Mouse (Mus musculus): ENCODE results near the gene St14. TPM values are rescaled to one million over a fixed set of nuclear protein-coding genes. Genes with fewer than 3 reads are reported as not detected.
"Not testable (repeated sequence)": the region's sequence is repeated elsewhere in the genome, so short reads cannot be mapped to it uniquely, and the experiment has no call there.

St14 gene
- total RNA-seq (2021) = 1 to 10 TPM in 1 of 2 experiments, under 1 TPM in 1; 0.62 to 6.8 TPM
- long read RNA-seq, experiment 1, partial matches to known transcripts = 1 of 1 reads
- long read RNA-seq, experiment 1, other reads (novel, unspliced or antisense) = 0 of 1 reads
- long read RNA-seq, experiment 2, transcript St14-201 (19 exons, 3,259 nt) = major isoform, 7 of 11 reads
- long read RNA-seq, experiment 2, partial matches to known transcripts = 1 of 11 reads
- long read RNA-seq, experiment 2, other reads (novel, unspliced or antisense) = 3 of 11 reads

DNA sequence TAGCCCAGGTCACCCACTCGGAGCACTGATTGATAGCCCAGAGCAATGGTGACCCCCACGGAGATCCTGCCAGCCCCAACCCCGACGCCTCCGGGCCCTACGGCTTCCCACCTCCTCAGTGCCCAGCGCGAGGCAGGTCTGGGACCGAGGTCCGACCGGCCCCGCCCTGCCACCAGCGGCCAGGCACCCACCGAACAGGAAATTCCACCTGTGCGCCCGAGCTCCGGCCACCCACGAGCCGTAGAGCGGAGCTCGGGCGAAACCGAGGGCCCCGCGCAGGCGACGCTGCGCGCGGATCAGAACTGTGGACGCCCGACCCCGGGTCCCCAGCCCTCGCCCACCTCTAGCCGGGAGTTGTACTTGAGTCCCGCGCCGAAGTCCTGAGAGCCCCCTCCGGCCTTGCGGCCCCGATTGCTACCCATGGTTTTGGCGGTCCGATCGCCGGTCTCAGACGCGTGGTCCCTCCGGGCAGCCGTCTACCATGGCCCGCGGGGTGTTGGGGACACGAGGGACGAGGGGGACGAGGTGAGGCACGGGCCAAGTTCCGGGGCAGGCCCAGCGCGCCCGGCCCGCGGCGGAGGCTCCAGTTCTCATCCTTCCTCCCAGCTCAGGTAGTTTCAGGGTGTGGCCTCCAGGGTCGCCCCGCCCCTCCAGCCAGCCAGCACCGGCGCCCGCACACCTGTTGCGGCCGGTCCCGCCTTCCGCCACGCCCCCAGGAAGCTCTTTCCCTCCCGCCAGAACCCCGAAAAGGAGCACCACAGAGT lies at the start of gene St14:
Gene St14 (minus strand): TSS at position 649 of the 764 bp plus-strand sequence.
- no peak for DNase-seq (ENCODE audit: low spot score in 2 of 2)

DNA sequence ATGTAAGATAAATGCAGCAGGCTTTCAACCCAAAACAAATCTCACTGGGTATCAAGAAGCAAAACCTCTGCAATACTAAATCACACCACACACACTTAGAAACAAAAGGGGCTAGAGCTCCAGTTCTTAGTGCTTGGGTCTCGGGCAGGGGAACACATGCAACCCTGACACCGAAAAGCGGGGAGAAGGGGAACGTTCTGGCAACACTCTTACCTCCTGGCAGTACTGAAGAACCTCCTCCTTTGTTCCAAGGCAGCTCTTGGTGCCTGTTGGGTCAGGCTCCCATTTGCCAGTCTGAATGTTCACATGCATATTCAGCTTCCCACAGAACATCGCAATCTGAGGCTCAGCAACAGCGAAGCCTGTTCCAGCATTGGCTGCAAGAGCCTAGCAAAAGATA lies 46.0 kb upstream of the St14 start:
- no peak for DNase-seq (ENCODE audit: low spot score in 2 of 2)

GRCm38 (mm10) chr9:31176379-31177130 lies 44.9 kb upstream of the St14 start:
- peak; percentile 76 to 83 for DNase-seq (ENCODE audit: low spot score in 2 of 2)

GRCm38 (mm10) chr9:31175978-31176377 lies 44.3 kb upstream of the St14 start:
- DNase-seq (ENCODE audit: low spot score in 2 of 2) = no peak

DNA sequence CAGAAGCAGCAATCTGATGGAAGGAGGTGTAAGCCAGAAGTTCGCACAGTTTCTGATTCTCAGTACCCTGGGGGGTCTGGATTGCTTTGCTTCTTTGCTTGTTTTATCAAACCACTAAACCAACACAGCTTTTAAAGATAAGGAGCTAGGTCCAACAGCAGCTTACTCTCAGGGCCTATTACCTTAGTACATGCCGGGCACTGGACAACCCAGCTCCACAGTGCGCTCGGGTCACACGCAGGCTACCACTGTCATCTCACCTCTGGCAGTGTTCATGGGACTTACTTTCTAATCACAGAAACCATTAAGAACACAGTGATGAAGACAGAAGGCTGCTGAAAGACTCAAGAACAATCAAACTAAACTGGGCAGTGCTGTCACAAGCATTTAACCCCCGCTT lies 43.7 kb upstream of the St14 start:
- no peak for DNase-seq (ENCODE audit: low spot score in 2 of 2)

DNA sequence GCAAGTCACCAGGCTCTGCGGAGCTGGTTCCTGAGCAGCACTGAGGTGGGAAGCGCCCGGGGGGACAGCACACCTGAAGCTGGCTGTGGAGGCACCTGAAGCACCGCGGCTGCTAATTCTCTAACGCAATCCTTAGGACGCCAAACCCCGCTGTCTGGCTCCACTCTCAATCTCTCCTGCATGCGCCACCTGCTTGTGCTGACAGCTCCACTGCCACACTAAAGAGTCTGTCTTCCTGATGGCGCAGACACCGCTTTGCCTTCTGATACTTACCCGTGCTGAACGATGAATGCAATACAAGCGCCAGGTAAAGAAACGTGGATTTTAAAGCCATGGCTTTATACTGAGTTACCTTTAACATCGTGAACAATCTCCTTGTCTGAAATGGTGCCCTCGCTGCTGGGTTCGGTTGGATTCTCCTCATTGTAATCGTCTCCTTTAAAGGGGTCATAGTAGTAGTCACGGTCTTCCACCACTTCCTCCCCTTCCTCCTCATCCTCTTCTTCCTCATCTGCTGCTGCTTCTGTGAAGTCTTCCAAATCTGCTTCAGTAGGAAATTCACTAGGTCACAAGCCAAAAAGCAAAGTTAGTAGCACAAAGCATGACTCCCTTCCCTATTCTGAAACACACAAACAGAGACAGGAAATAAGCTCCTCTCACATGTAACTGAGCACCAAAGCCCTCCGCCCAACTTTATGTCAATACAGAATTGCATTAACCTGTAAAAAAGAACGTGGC lies 36.9 kb upstream of the St14 start:
- no peak for DNase-seq (ENCODE audit: low spot score in 2 of 2)

- DNase-seq (ENCODE audit: low spot score in 2 of 2) = no peak
These were observed 35.7 kb upstream of the St14 start for GRCm38 (mm10) chr9:31167305-31167704.

DNA sequence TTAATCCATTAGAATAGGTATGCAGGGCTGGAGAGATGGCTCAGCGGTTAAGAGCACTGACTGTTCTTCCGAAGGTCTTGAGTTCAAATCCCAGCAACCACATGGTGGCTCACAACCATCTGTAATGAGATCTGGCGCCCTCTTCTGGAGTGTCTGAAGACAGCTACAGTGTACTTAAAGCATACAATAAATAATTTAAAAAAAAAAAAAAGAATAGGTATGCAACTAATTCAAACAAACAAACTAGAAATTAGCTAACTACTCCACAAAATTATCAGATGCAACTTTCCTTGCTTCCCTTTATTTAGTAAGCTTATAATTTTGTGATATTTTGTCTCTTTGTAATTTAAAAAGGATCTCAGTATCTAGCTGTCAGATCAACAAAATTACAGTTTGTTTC lies 33.9 kb upstream of the St14 start:
- not testable (repeated sequence) for DNase-seq (ENCODE audit: low spot score in 2 of 2)

- no peak for DNase-seq (ENCODE audit: low spot score in 2 of 2)
These were observed 31.7 kb upstream of the St14 start for GRCm38 (mm10) chr9:31163327-31163726.

DNA sequence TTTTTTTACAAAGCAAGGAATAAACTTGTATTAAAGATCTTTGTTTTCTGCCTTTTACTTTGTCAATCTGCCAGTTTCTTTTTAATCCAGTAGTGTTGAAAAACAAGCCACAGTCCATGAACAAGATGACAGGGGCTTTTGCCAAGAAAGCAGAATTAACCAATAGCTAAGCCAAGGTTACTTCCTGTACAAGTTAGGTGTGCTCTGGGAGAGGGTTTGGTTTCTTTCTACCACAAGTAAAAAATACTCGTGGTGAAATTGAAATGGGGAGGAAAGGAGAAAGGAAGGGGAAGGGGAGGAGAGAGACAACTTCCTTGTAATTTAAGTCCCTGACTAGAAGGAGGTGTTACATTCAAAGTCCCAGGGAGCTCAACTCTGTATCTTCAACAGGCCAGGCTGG lies 31.3 kb upstream of the St14 start:
- no peak for DNase-seq (ENCODE audit: low spot score in 2 of 2)

DNA sequence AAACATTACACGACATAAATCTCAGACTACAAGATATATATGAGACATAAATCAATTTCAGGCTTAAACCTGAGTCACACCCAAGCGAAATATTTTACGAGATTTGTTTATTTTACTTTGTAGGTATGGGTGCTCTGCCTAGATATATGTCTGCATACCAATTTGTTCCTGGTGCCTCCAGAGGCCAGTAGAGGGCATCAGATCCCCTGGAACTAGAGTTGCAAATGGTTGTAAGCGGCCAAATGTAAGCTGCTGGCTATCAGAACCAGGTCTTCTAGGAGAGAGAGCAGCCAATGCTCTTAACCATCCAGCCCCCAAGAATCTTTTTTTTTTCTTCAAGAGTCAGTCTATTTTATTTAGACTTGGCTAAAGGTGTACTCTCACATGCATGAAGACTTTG lies 28.3 kb upstream of the St14 start:
- DNase-seq (ENCODE audit: low spot score in 2 of 2) = no peak

DNA sequence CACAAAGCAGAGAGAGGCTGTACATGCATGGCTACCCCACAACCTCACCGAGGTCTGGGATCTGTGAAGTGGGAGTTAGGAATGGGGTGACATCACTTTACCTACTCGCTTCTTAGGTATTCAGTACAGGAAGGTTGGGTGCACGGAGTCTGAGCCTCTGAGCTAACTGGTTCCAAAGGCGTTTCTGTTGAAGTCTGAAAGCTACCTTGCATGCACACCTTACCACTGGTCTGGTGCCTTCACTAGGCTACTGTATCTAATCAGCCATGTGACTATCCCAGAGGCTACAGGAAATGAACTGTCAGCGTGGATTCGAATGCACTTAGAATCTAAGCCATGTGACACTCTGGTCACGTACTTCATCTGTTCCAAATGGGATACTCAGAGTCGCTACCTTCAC lies 24.9 kb upstream of the St14 start:
- DNase-seq (ENCODE audit: low spot score in 2 of 2) = no peak

GRCm38 (mm10) chr9:31151050-31151449 lies 19.4 kb upstream of the St14 start:
- DNase-seq (ENCODE audit: low spot score in 2 of 2) = no peak

DNA sequence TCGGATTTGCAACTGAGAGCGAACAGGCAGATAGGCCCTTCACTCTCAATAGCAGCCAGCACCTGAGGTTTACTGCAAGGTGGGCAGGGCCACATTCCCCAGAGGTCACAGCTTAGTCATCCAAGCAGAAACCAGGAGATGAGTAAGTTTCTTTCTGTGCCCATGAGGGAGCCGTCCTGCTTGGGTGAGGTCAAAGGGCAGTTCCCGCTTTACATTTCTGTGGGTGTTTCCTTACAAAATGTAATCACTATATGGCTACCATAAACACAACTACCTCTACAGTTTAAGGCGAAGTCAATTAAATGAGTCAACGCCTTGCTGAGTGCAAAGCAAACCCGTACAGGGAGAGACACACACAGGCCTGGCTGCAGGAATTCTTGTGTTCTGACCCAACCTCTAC lies 16.5 kb upstream of the St14 start:
- no peak for DNase-seq (ENCODE audit: low spot score in 2 of 2)

DNA sequence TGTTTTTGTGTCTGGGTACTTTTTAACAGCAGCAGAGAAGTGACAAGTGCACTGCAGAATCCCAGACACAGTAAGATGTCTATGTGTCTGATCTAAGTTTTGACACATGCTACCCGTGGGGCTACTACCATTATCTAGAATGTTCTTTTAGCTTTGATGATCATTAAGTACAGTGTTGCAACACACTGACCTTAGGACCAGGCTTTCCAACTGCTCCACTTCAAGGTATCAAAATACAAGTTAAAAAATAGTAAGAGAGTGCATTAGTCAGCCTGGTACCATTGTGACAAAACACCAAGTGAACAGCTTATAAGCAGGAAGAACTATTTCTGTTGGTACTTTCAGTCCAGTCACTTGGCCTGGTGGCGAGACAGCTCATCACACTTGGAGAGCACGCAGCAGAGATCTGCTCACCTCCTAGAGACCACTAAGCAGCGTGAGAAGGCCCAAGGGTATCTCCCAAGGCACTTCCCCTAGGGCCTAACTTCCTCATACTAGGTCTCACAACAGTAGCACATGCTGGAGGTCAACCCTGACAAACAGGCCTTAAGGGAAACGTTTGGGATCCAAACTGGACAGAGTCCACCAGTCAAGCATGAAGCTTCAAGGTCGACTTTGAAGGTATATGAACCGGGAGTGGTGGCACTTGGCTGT lies 13.7 kb upstream of the St14 start:
- DNase-seq (ENCODE audit: low spot score in 2 of 2) = no peak

DNA sequence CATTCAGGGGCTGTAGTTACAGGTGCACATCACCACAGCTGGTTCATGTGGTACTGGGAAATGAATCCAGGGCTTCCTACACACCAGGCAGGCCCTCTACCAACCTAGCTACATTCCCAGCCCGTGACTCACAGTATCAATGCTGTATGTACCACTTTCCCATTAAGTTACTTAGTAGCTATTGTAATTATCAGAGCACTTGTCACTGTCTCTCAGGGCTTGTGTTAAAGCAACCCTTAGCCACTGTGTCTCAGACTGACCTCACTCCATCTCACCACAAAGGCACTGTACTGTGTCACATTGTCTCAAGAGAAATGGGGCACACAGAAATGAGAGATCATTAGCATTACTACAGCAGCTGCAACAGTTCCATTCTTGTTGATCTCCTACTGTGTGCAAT lies 11.3 kb upstream of the St14 start:
- DNase-seq (ENCODE audit: low spot score in 2 of 2) = no peak

GRCm38 (mm10) chr9:31133131-31133530 lies 1.5 kb upstream of the St14 start:
- no peak for DNase-seq (ENCODE audit: low spot score in 2 of 2)

DNA sequence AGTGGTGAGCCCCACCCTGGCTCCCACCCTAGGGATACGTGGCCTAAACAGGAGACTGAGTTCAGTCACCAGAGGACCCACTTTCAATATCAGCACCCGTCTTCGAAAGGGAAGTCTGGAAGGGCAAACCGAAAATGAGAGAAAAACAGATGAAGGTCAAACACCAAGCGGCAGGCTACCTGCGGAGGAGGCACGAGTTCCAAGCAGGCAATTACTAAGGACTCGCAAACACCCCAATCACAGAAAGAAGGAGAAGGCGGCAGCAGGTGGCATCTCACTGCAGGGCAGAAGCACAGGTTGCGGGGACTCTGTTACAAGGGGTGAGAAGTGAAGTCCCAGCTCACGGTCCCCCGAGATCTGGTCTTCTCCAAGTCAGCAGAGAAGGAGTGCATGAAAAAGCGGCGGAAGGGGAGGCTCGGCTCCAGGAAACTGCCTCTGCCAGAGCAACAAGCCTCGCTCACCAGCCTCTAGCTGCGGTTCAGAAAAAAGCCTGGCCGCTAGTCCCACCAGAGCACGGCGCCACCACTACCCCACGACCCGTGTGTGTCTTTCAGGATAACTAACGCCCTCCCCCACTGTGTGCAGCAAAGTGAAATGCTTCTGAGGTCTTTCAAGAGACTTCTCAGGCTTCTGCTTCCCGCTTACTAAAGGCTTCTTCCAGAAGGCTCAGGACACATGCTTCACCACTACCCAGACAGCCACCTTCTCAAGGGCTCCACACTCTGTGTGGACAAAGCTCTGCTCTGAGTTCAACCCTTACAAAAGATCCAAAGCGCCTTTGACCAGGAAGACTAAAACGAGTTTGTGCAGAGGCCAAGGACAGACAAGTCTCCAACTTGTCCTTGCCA lies 1.1 kb downstream of the St14 start:
- no peak for DNase-seq (ENCODE audit: low spot score in 2 of 2)

DNA sequence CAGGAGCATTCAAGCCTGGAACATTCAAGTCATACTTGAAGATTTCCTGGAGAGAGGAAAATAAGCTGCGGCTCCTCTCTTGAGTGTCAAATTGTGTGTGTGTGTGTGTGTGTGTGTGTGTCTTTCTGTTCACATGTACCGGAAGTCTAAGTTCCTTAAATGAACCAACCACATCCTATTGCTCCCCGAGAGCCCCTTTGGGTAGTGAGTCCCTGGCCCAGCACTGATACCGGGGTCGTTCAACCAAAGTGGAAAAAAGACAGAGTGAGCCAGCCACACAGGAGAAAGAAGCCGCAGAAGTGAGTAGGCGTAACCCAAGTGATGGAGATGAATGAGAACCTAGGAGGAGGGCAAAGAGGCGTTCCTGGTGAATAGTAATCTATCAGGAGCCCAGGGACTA lies 1.7 kb downstream of the St14 start:
- no peak for DNase-seq (ENCODE audit: low spot score in 2 of 2)

DNA sequence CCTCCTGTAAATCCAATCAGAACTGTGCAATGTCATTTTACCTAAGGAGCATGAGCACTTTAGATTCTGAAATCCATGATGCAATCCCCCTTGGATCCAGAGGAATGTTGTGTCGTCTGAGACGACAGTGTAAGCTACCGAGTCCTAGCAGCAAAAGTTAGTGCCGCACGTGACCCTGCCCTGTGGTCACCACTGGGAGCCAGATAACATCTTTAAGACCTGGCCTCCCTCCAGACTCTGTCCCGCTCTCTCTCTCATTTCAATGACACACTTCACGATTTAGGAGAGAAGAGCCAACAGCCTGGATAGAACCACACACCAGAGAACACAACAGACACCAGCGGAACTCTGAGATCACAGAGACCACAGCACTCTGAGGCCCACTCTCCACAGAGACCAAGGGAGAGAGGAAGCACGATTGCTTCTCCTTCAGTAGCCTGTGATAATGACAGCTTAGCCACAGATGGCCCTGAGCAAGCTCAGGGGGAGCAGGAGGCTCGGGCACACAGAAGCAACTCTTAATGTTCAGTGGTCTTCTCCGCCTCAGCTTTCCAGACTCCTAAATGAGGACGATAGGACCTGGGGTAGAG lies 3.7 kb downstream of the St14 start:
- no peak for DNase-seq (ENCODE audit: low spot score in 2 of 2)

All from adrenal gland, postnatal 4 days (tissue).